Mouse (Mus musculus): ENCODE measurements around the gene Rbm15.
"Not testable (repeated sequence)": the region's sequence is repeated elsewhere in the genome, so short reads cannot be mapped to it uniquely, and the experiment has no call there.

The Rbm15 gene

DNA sequence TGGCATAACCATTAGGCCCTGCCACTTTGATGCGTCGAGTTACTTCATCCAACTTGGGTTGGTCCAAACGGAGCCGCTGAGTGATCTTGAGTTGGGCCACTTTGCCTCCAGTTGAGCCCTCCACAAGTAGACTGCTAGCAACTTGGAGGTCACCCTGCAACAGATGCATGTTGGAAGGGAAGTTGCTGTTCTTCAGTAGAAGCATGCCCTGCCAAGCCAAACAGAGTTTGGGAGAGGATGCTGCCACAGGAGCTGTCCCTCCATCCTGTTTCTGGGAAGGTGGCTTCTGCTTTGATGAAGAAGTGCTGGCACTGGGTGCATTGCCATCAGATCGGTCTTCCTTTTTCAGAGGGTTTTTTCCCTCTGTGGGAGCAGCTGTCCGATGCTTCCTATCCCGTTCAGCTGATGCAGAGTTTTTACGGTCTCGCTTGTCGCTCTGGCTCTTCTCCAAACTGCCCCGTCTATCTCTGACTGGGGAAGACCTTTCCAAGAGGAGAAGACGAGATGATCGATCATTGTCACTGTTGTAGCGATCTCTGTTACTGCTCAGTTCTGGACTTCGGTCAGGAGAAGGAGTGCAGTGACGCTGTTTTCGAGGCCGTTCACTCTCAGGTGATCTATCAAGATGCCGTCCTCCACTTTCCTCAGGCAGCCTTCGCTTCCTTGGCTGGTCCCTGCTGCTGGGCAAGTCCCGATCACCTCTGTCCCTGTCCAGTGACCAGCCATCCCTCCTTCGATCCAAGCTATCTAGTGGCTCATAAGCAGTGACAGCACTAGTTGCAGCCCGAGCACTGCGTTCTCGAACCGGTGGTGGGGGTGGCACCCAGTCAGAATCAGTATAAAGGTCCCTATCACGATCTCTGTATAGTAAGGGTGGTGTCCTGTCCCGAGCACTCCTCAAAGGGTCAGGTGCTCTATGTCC lies 2.7 kb downstream of the Rbm15 start:
- DNase-seq (ENCODE audit: low spot score): no peak

- DNase-seq (ENCODE audit: low spot score): no peak
These were observed 7.0 kb downstream of the Rbm15 start for GRCm38 (mm10) chr3:107326442-107326841.

DNA sequence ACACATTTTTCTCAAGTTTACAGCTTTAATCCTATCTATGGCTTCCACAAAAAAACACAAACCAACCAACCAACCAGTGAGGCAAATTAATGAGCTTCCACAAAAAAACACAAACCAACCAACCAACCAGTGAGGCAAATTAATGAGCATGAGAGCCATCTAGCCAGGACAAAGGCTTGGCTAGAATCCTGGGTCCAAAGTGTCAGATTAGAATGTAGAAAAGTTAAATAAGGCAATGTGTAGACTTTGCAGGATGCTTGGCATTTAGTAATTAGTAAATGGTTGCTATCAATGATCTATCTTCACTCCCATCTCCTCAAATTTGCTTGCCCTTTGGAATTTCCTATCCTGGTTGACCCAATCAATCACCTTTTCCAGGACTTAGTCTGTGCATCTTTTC lies 11.7 kb downstream of the Rbm15 start:
- no peak for DNase-seq (ENCODE audit: low spot score)

GRCm38 (mm10) chr3:107321141-107321540 lies 12.3 kb downstream of the Rbm15 start:
- DNase-seq (ENCODE audit: low spot score): no peak

DNA sequence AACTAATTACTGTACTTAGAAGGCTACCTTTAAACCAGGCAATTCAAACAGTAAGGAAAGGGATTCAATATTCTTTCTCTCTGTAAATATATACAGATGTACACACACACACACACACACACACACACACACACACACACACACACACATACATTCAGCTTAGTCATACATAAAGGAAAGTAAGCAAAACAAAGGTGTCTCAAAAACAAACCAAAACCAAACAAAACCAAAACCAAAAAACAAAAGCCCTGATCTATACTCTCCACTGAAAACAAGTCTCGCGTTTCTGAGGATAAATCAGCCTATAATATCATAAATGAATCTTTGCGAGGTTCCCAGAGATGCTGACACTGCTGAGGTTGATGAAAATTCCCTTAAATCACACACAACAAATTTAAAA lies 16.1 kb downstream of the Rbm15 start:
- DNase-seq (ENCODE audit: low spot score): no peak

DNA sequence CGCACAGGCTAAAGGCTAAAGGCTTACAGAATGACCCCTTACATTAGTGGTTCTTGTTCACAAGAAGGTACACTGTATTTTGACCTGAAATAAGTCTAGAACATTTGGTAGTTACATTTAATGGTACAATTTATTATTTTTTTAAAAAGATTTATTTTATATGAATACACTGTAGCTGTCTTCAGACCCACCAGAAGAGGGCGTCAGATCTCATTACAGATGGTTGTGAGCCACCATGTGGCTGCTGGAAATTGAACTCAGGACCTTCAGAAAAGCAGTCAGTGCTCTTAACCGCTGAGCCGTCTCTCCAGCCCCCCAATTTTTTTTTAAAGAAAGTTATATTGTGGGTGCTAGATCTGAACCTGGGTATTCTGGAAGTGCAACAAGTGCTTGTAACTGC lies 36.6 kb downstream of the Rbm15 start:
- not testable (repeated sequence) for DNase-seq (ENCODE audit: low spot score)

- no peak for DNase-seq (ENCODE audit: low spot score)
These were observed 37.7 kb downstream of the Rbm15 start for GRCm38 (mm10) chr3:107295672-107296360.

GRCm38 (mm10) chr3:107290764-107291381 lies 42.6 kb downstream of the Rbm15 start, which contains the start of gene Slc16a4:
TSS of gene Slc16a4 (plus strand) at chr3:107291230.
- DNase-seq (ENCODE audit: low spot score): peak; percentile 6

GRCm38 (mm10) chr3:107287346-107287745 lies 46.1 kb downstream of the Rbm15 start:
- no peak for DNase-seq (ENCODE audit: low spot score)

DNA sequence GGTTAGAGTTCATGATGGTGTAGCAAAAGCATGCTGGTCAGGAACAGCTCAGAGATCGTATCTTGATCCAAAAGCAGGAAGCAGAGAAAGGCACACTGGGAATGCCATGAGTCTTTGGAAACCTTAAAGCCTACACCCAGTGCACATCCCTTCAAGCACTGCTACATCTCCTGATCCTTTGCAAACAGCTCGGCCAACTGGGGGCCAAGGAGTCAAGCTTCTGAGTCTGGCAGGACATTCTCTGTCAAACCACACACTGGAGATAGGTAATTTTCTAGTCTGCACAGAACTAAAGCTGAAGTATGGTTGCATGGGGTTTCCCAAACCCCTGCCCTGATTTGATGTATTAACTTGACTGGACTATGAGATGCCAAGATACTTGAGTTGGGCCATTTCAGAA lies 47.4 kb downstream of the Rbm15 start:
- DNase-seq (ENCODE audit: low spot score): no peak

- DNase-seq (ENCODE audit: low spot score): peak; percentile 88
These were observed 54.8 kb downstream of the Rbm15 start, which contains the start of gene Lamtor5 for GRCm38 (mm10) chr3:107278479-107279269. TSS of gene Lamtor5 (plus strand) at chr3:107278858.

DNA sequence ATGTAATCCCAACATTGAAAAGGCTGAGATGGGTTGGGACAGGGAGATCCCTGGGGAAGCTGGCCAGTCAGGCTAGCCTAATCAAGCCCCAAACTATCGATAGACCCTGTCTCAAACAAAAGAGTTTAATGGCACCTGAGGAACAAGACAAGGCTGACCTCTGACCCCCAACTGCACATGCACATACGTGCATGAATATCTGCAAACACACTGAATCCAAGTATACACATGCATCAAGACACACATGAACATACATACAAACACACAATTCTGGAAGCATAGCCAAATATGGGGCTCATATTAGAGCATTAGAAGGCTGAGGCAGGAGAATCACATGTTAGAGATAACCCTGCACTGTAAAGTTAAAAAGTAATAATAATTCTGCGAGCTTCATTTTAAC lies 56.8 kb downstream of the Rbm15 start:
- no peak for DNase-seq (ENCODE audit: low spot score)

DNA sequence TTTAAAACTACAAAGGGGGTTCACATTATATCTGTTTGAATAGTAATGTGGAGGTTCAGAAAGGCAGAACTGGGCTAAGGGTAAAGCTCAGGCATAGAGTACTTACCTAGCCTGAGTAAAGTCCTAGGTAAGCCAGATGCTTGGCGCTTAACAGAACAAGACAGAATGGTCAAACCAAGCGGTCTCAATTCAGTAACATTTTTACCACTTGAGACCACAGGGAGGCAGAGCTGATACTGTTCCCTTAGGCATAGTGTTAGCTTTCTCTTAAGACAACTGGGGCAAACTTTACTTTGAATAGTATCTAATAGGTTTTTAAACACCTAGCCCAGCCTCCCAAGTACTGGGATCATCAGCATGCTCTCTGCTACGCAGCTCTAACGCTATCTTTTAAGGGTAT lies 57.5 kb downstream of the Rbm15 start:
- DNase-seq (ENCODE audit: low spot score): no peak

Measured in urinary bladder, postnatal 25 days (tissue).